Mouse (Mus musculus): ENCODE measurements at regions not wholly inside any gene's neighbourhood (a gene's known extent, or its start where the extent isn't known, plus 50 kb on each side); places are given as distances from the start of the nearest gene placed in this dataset.

- H3K4me3 ChIP-seq (replicated peaks in 1 of 3; ENCODE audit: low read depth in 2 of 3, low read length in 2 of 3, poor library complexity in 1 of 3) = no peak overlapping the region
- in situ Hi-C loops (cut with MboI; ENCODE audit: low pct_ligation_motif_present, low pct_unique_long_range_greater_than_20kb, low sequenced_read_pairs) = no loop called here
- no peaks in the 10 kb centered on the region for H3K79me2 ChIP-seq (replicated peaks; ENCODE audit: control insufficient read depth, extremely low read depth, insufficient read depth, poor library complexity, severe bottlenecking)
- H3K4me1 ChIP-seq (ENCODE audit: control insufficient read depth in 1 of 2, insufficient read depth in 2 of 2) = no peaks in the 10 kb centered on the region
- no peak overlapping the region for H3K4me2 ChIP-seq (ENCODE audit: insufficient read depth, low read depth, poor library complexity, severe bottlenecking)
- H3K36me3 ChIP-seq (replicated peaks in 1 of 2; ENCODE audit: control insufficient read depth in 1 of 2, insufficient read depth in 1 of 2, low read length in 1 of 2) = no peaks in the 10 kb centered on the region
- DNase-seq (ENCODE audit: extremely low read depth) = no peak
- no peaks in the 10 kb centered on the region for H3K9me3 ChIP-seq (replicated peaks; ENCODE audit: low read length)
- no peak overlapping the region for H3K9ac ChIP-seq (ENCODE audit: insufficient read depth, low read depth)
- H3K27me3 ChIP-seq (replicated peaks) = no peaks in the 10 kb centered on the region
- no peak for TF ChIP-seq EP300 (IDR thresholded peaks at IDR 0.05; ENCODE audit: low read length)
- TF ChIP-seq USF1 (IDR thresholded peaks at IDR 0.05; ENCODE audit: low read depth, low read length) = no peak
- no peak for TF ChIP-seq JUND (conservative IDR thresholded peaks at IDR 0.05; ENCODE audit: low read depth, low read length)
- dilution Hi-C loops (cut with MboI; ENCODE audit: extremely low pct_ligation_motif_present, extremely low pct_unique_long_range_greater_than_20kb, low sequenced_read_pairs) = no loop called here
- H3K27ac ChIP-seq (ENCODE audit: insufficient read depth, low read depth) = no peak overlapping the region
These were observed 1097.7 kb upstream of the Lrrc6 start for GRCm38 (mm10) chr15:67598426-67598825.

GRCm38 (mm10) chr15:67576581-67576980 lies 1075.9 kb upstream of the Lrrc6 start:
- no peaks in the 10 kb centered on the region for H3K79me2 ChIP-seq (replicated peaks; ENCODE audit: control insufficient read depth, extremely low read depth, insufficient read depth, poor library complexity, severe bottlenecking)
- no peaks in the 10 kb centered on the region for H3K36me3 ChIP-seq (replicated peaks in 1 of 2; ENCODE audit: control insufficient read depth in 1 of 2, insufficient read depth in 1 of 2, low read length in 1 of 2)
- no peaks in the 10 kb centered on the region for H3K4me1 ChIP-seq (ENCODE audit: control insufficient read depth in 1 of 2, insufficient read depth in 2 of 2)
- dilution Hi-C loops (cut with MboI; ENCODE audit: extremely low pct_ligation_motif_present, extremely low pct_unique_long_range_greater_than_20kb, low sequenced_read_pairs) = no loop called here
- no peak overlapping the region for H3K27ac ChIP-seq (ENCODE audit: insufficient read depth, low read depth)
- in situ Hi-C loops (cut with MboI; ENCODE audit: low pct_ligation_motif_present, low pct_unique_long_range_greater_than_20kb, low sequenced_read_pairs) = no loop called here
- TF ChIP-seq MYC (IDR thresholded peaks at IDR 0.05; ENCODE audit: low read depth, low read length) (no peak), PAX5 (IDR thresholded peaks at IDR 0.05; ENCODE audit: low read length) (no peak), ZC3H11A (IDR thresholded peaks at IDR 0.05; ENCODE audit: low read depth, low read length) (no peak), POLR2AphosphoS2 (IDR thresholded peaks at IDR 0.05; ENCODE audit: low read depth, low read length) (no peak), MAZ (IDR thresholded peaks at IDR 0.05; ENCODE audit: low read depth, low read length) (no peak), NRF1 (IDR thresholded peaks at IDR 0.05; ENCODE audit: low read depth, low read length) (no peak), GABPA (IDR thresholded peaks at IDR 0.05; ENCODE audit: insufficient replicate concordance, low read depth, low read length) (no peak), KAT2A (IDR thresholded peaks at IDR 0.05; ENCODE audit: insufficient replicate concordance, low read length) (no peak), HCFC1 (IDR thresholded peaks at IDR 0.05; ENCODE audit: low read depth, low read length) (no peak)
- H3K9me3 ChIP-seq (replicated peaks; ENCODE audit: low read length) = no peaks in the 10 kb centered on the region
- H3K9ac ChIP-seq (ENCODE audit: insufficient read depth, low read depth) = no peak overlapping the region
- DNase-seq (ENCODE audit: extremely low read depth) = no peak
- no peaks in the 10 kb centered on the region for H3K27me3 ChIP-seq (replicated peaks)
- H3K4me2 ChIP-seq (ENCODE audit: insufficient read depth, low read depth, poor library complexity, severe bottlenecking) = no peak overlapping the region
- no peak overlapping the region for H3K4me3 ChIP-seq (replicated peaks in 1 of 3; ENCODE audit: low read depth in 2 of 3, low read length in 2 of 3, poor library complexity in 1 of 3)

- no peaks in the 10 kb centered on the region for H3K4me1 ChIP-seq (ENCODE audit: control insufficient read depth in 1 of 2, insufficient read depth in 2 of 2)
- H3K4me2 ChIP-seq (ENCODE audit: insufficient read depth, low read depth, poor library complexity, severe bottlenecking) = no peak overlapping the region
- TF ChIP-seq E2F4 (IDR thresholded peaks at IDR 0.05; ENCODE audit: insufficient replicate concordance, low read depth, low read length) (no peak), TCF12 (IDR thresholded peaks at IDR 0.05; ENCODE audit: low read depth, low read length) (no peak), UBTF (IDR thresholded peaks at IDR 0.05; ENCODE audit: low read depth, low read length) (no peak), TBP (conservative IDR thresholded peaks at IDR 0.05; ENCODE audit: low read depth, low read length) (no peak), NELFE (IDR thresholded peaks at IDR 0.05; ENCODE audit: low read depth, low read length) (no peak), IRF4 (IDR thresholded peaks at IDR 0.05; ENCODE audit: low read depth, low read length) (no peak), ZNF384 (IDR thresholded peaks at IDR 0.05; ENCODE audit: low read depth, low read length) (no peak)
- no peaks in the 10 kb centered on the region for H3K79me2 ChIP-seq (replicated peaks; ENCODE audit: control insufficient read depth, extremely low read depth, insufficient read depth, poor library complexity, severe bottlenecking)
- dilution Hi-C loops (cut with MboI; ENCODE audit: extremely low pct_ligation_motif_present, extremely low pct_unique_long_range_greater_than_20kb, low sequenced_read_pairs) = no loop called here
- H3K27ac ChIP-seq (ENCODE audit: insufficient read depth, low read depth) = no peak overlapping the region
- H3K9me3 ChIP-seq (replicated peaks; ENCODE audit: low read length) = no peaks in the 10 kb centered on the region
- DNase-seq (ENCODE audit: extremely low read depth) = no peak
- H3K27me3 ChIP-seq (replicated peaks) = no peaks in the 10 kb centered on the region
- no peaks in the 10 kb centered on the region for H3K36me3 ChIP-seq (replicated peaks in 1 of 2; ENCODE audit: control insufficient read depth in 1 of 2, insufficient read depth in 1 of 2, low read length in 1 of 2)
- H3K9ac ChIP-seq (ENCODE audit: insufficient read depth, low read depth) = no peak overlapping the region
- H3K4me3 ChIP-seq (replicated peaks in 1 of 3; ENCODE audit: low read depth in 2 of 3, low read length in 2 of 3, poor library complexity in 1 of 3) = no peak overlapping the region
- in situ Hi-C loops (cut with MboI; ENCODE audit: low pct_ligation_motif_present, low pct_unique_long_range_greater_than_20kb, low sequenced_read_pairs) = no loop called here
These were observed 1070.9 kb upstream of the Lrrc6 start for GRCm38 (mm10) chr15:67571614-67572013.

Measured in CH12.LX (cell line).